Mouse (Mus musculus) CH12.LX (cell line): ENCODE measurements around the gene Pde11a. TPM values are rescaled to one million over a fixed set of nuclear protein-coding genes. Genes with fewer than 3 reads are reported as not detected.

Experiments
- DNase-seq: peaks from one replicate; pipeline ENCODE4 v3.0.0-alpha.2; 2013; ENCODE audit errors: extremely low read depth
- H3K27ac ChIP-seq: 2 replicates; pipeline ENCODE4 v1.5.1; 2012; ENCODE audit warnings: low read depth, mild to moderate bottlenecking, control low read depth, moderate library complexity; ENCODE audit not compliant: insufficient read depth
- H3K27me3 ChIP-seq: replicated peaks from 2 replicates; pipeline ENCODE3; 2012; ENCODE audit warnings: inconsistent platforms
- H3K36me3 ChIP-seq, 2 experiments: replicated peaks in 1 of 2; 2 replicates each; pipeline versions ENCODE3 to v1.6.1; 2012; ENCODE audit warnings: inconsistent platforms in 1 of 2, low read length in 1 of 2, mild to moderate bottlenecking in 1 of 2, mixed read lengths in 1 of 2, moderate library complexity in 1 of 2; ENCODE audit not compliant: control insufficient read depth in 1 of 2, insufficient read depth in 1 of 2
- H3K4me1 ChIP-seq, 2 experiments: 2 replicates each; pipeline ENCODE4 v1.6.1; 2012; ENCODE audit warnings: inconsistent platforms in 1 of 2, moderate library complexity in 1 of 2; ENCODE audit not compliant: insufficient read depth in 2 of 2, control insufficient read depth in 1 of 2
- H3K4me2 ChIP-seq: 2 replicates; pipeline ENCODE4 v1.6.1; 2012; ENCODE audit warnings: low read depth, mild to moderate bottlenecking, control low read depth; ENCODE audit not compliant: poor library complexity, insufficient read depth, severe bottlenecking
- H3K4me3 ChIP-seq, 3 experiments: fragments of 150-350 bp in 1 of 3; sonication (generic) in 1 of 3; replicated peaks in 1 of 3; 2 replicates each; pipeline versions ENCODE3 to v1.5.1; 2011 to 2012; ENCODE audit warnings: low read depth in 2 of 3, low read length in 2 of 3, mild to moderate bottlenecking in 2 of 3, moderate library complexity in 2 of 3, control low read depth in 1 of 3, improper control_type of control experiment in 1 of 3, inconsistent platforms in 1 of 3, mixed read lengths in 1 of 3; ENCODE audit not compliant: poor library complexity in 1 of 3
- H3K79me2 ChIP-seq: replicated peaks from 2 replicates; pipeline ENCODE4 v1.6.1; 2012; ENCODE audit warnings: mild to moderate bottlenecking, moderate library complexity; ENCODE audit not compliant: control insufficient read depth, poor library complexity, insufficient read depth, severe bottlenecking; ENCODE audit errors: extremely low read depth
- H3K9ac ChIP-seq: 2 replicates; pipeline ENCODE4 v1.6.1; 2012; ENCODE audit warnings: low read depth, mild to moderate bottlenecking, control low read depth, moderate library complexity; ENCODE audit not compliant: insufficient read depth
- H3K9me3 ChIP-seq: replicated peaks from 2 replicates; pipeline ENCODE3; 2012; ENCODE audit warnings: low read length, inconsistent platforms, mixed read lengths
- BHLHE40 ChIP-seq: IDR thresholded peaks from 2 replicates; pipeline ENCODE4 v1.6.1; 2011; ENCODE audit warnings: mild to moderate bottlenecking, low read depth, low read length, improper control_type of control experiment
- CHD1 ChIP-seq: IDR thresholded peaks from 2 replicates; pipeline ENCODE4 v1.6.1; 2012; ENCODE audit warnings: low read depth, low read length, improper control_type of control experiment, inconsistent platforms
- CHD2 ChIP-seq: IDR thresholded peaks from 2 replicates; pipeline ENCODE4 v1.6.1; 2011; ENCODE audit warnings: low read length, improper control_type of control experiment
- CTCF ChIP-seq, 2 experiments: IDR thresholded peaks in 1 of 2; conservative IDR thresholded peaks in 1 of 2; 2 replicates each; pipeline ENCODE4 v1.5.1; 2011 to 2012; ENCODE audit warnings: low read depth in 2 of 2, low read length in 2 of 2, improper control_type of control experiment in 1 of 2, inconsistent platforms in 1 of 2, mild to moderate bottlenecking in 1 of 2, moderate library complexity in 1 of 2
- E2F4 ChIP-seq: IDR thresholded peaks from 2 replicates; pipeline ENCODE4 v1.6.1; 2011; ENCODE audit warnings: low read depth, low read length, improper control_type of control experiment; ENCODE audit not compliant: insufficient replicate concordance
- ELF1 ChIP-seq: IDR thresholded peaks from 2 replicates; pipeline ENCODE4 v1.6.1; 2014; ENCODE audit warnings: low read depth, mild to moderate bottlenecking, inconsistent platforms, low read length, improper control_type of control experiment
- EP300 ChIP-seq: IDR thresholded peaks from 2 replicates; pipeline ENCODE4 v1.6.1; 2011; ENCODE audit warnings: low read length, improper control_type of control experiment
- ETS1 ChIP-seq: conservative IDR thresholded peaks from 2 replicates; pipeline ENCODE4 v1.6.1; 2012; ENCODE audit warnings: low read depth, mild to moderate bottlenecking, inconsistent platforms, low read length, improper control_type of control experiment, moderate library complexity
- GABPA ChIP-seq: IDR thresholded peaks from 2 replicates; pipeline ENCODE4 v1.6.1; 2012; ENCODE audit warnings: low read depth, low read length, improper control_type of control experiment, inconsistent platforms; ENCODE audit not compliant: insufficient replicate concordance
- HCFC1 ChIP-seq: IDR thresholded peaks from 2 replicates; pipeline ENCODE4 v1.6.1; 2012; ENCODE audit warnings: low read depth, mild to moderate bottlenecking, inconsistent platforms, low read length, improper control_type of control experiment
- IRF4 ChIP-seq: IDR thresholded peaks from 2 replicates; pipeline ENCODE4 v1.6.1; 2014; ENCODE audit warnings: low read depth, mild to moderate bottlenecking, inconsistent platforms, low read length, improper control_type of control experiment
- JUN ChIP-seq: IDR thresholded peaks from 2 replicates; pipeline ENCODE4 v1.6.1; 2011; ENCODE audit warnings: low read depth, mild to moderate bottlenecking, low read length, improper control_type of control experiment, moderate library complexity; ENCODE audit not compliant: insufficient read depth
- JUND ChIP-seq: conservative IDR thresholded peaks from 2 replicates; pipeline ENCODE4 v1.6.1; 2011; ENCODE audit warnings: low read depth, low read length, improper control_type of control experiment
- KAT2A ChIP-seq: IDR thresholded peaks from 2 replicates; pipeline ENCODE4 v1.6.1; 2012; ENCODE audit warnings: low read length, improper control_type of control experiment, inconsistent platforms; ENCODE audit not compliant: insufficient replicate concordance
- MAFK ChIP-seq: IDR thresholded peaks from 2 replicates; pipeline ENCODE4 v1.6.1; 2011; ENCODE audit warnings: low read length, improper control_type of control experiment; ENCODE audit not compliant: insufficient replicate concordance
- MAX ChIP-seq: IDR thresholded peaks from 2 replicates; pipeline ENCODE4 v1.6.1; 2011; ENCODE audit warnings: low read length, improper control_type of control experiment
- MAZ ChIP-seq: IDR thresholded peaks from 2 replicates; pipeline ENCODE4 v1.6.1; 2012; ENCODE audit warnings: low read depth, mild to moderate bottlenecking, inconsistent platforms, low read length, improper control_type of control experiment, moderate library complexity
- MEF2A ChIP-seq: IDR thresholded peaks from 2 replicates; pipeline ENCODE4 v1.6.1; 2014; ENCODE audit warnings: low read depth, mild to moderate bottlenecking, inconsistent platforms, low read length, improper control_type of control experiment, borderline replicate concordance
- MXI1 ChIP-seq: IDR thresholded peaks from 2 replicates; pipeline ENCODE4 v1.6.1; 2011; ENCODE audit warnings: mild to moderate bottlenecking, low read depth, low read length, improper control_type of control experiment
- MYC ChIP-seq: IDR thresholded peaks from 2 replicates; pipeline ENCODE4 v1.6.1; 2011; ENCODE audit warnings: low read depth, mild to moderate bottlenecking, improper control_type of control experiment, low read length
- NELFE ChIP-seq: IDR thresholded peaks from 2 replicates; pipeline ENCODE4 v1.6.1; 2011; ENCODE audit warnings: low read depth, low read length, improper control_type of control experiment
- NRF1 ChIP-seq: IDR thresholded peaks from 2 replicates; pipeline ENCODE4 v1.6.1; 2014; ENCODE audit warnings: low read depth, mild to moderate bottlenecking, inconsistent platforms, low read length, improper control_type of control experiment, moderate library complexity
- PAX5 ChIP-seq: IDR thresholded peaks from 2 replicates; pipeline ENCODE4 v1.6.1; 2012; ENCODE audit warnings: low read length, inconsistent platforms, mixed read lengths
- POLR2A ChIP-seq: IDR thresholded peaks from 2 replicates; pipeline ENCODE4 v1.6.1; 2011; ENCODE audit warnings: low read depth, mild to moderate bottlenecking, improper control_type of control experiment, low read length
- POLR2AphosphoS2 ChIP-seq: IDR thresholded peaks from 2 replicates; pipeline ENCODE4 v1.6.1; 2011; ENCODE audit warnings: low read depth, low read length, improper control_type of control experiment
- RAD21 ChIP-seq: IDR thresholded peaks from 2 replicates; pipeline ENCODE4 v1.6.1; 2011; ENCODE audit warnings: low read depth, mild to moderate bottlenecking, low read length, improper control_type of control experiment, moderate library complexity
- RCOR1 ChIP-seq: conservative IDR thresholded peaks from 2 replicates; pipeline ENCODE4 v1.6.1; 2012; ENCODE audit warnings: low read depth, mild to moderate bottlenecking, inconsistent platforms, low read length, improper control_type of control experiment
- SIN3A ChIP-seq: IDR thresholded peaks from 2 replicates; pipeline ENCODE4 v1.6.1; 2012; ENCODE audit warnings: low read length, improper control_type of control experiment, inconsistent platforms
- SMC3 ChIP-seq: IDR thresholded peaks from 2 replicates; pipeline ENCODE4 v1.6.1; 2011; ENCODE audit warnings: low read depth, low read length, improper control_type of control experiment
- TBP ChIP-seq: conservative IDR thresholded peaks from 2 replicates; pipeline ENCODE4 v1.6.1; 2011; ENCODE audit warnings: low read depth, low read length, improper control_type of control experiment
- TCF12 ChIP-seq: IDR thresholded peaks from 2 replicates; pipeline ENCODE4 v1.6.1; 2014; ENCODE audit warnings: low read depth, mild to moderate bottlenecking, inconsistent platforms, low read length, improper control_type of control experiment
- UBTF ChIP-seq: IDR thresholded peaks from 2 replicates; pipeline ENCODE4 v1.6.1; 2012; ENCODE audit warnings: low read depth, mild to moderate bottlenecking, inconsistent platforms, low read length, improper control_type of control experiment, moderate library complexity
- USF1 ChIP-seq: IDR thresholded peaks from 2 replicates; pipeline ENCODE4 v1.6.1; 2014; ENCODE audit warnings: low read depth, mild to moderate bottlenecking, inconsistent platforms, low read length, improper control_type of control experiment
- USF2 ChIP-seq: conservative IDR thresholded peaks from 2 replicates; pipeline ENCODE4 v1.6.1; 2011; ENCODE audit warnings: low read depth, low read length, improper control_type of control experiment
- ZC3H11A ChIP-seq: IDR thresholded peaks from 2 replicates; pipeline ENCODE4 v1.6.1; 2012; ENCODE audit warnings: low read depth, mild to moderate bottlenecking, inconsistent platforms, low read length, improper control_type of control experiment
- ZKSCAN1 ChIP-seq: IDR thresholded peaks from 2 replicates; pipeline ENCODE4 v1.6.1; 2012; ENCODE audit warnings: low read depth, inconsistent platforms, low read length, improper control_type of control experiment, borderline replicate concordance
- ZMIZ1 ChIP-seq: IDR thresholded peaks from 2 replicates; pipeline ENCODE4 v1.6.1; 2012; ENCODE audit warnings: low read depth, mild to moderate bottlenecking, inconsistent platforms, low read length, improper control_type of control experiment
- ZNF384 ChIP-seq: IDR thresholded peaks from 2 replicates; pipeline ENCODE4 v1.6.1; 2012; ENCODE audit warnings: low read depth, low read length, improper control_type of control experiment, inconsistent platforms
- dilution Hi-C: fragments of 300-500 bp; cut with MboI; formaldehyde crosslinking; loops from 2 replicates; pipeline ENCODE4 v1.14.3; 2020; ENCODE audit warnings: low sequenced_read_pairs; ENCODE audit not compliant: extremely low pct_unique_long_range_greater_than_20kb, extremely low pct_ligation_motif_present
- in situ Hi-C: fragments of 300-500 bp; cut with MboI; formaldehyde crosslinking; loops from 3 replicates; pipeline ENCODE4 v1.14.3; 2019; ENCODE audit warnings: low sequenced_read_pairs, low pct_ligation_motif_present, low pct_unique_long_range_greater_than_20kb, mixed read lengths
- polyA plus RNA-seq: library from polyadenylated mRNA; unstranded; fragments of >175 nt; gene quantifications from 2 replicates; pipeline ENCODE4 v1.2.1, GENCODE M21; 2012; ENCODE audit warnings: low read depth; ENCODE audit not compliant: insufficient read length
- total RNA-seq, 2 experiments: library from RNA; depleted of rRNA; stranded (reverse); fragments of 300-350 nt in 1 of 2; fragments of >200 nt in 1 of 2; gene quantifications; 2 replicates each; pipeline ENCODE4 v1.2.3; 2012 to 2014

The Pde11a gene
- total and polyA plus RNA-seq, 3 experiments: 0.14 to 0.38 (median 0.21) TPM

- H3K4me2 ChIP-seq: peak overlapping the region; percentile 87
- TF ChIP-seq IRF4: peak; percentile 26; the same call in 1 of the 2 replicates
- TF ChIP-seq PAX5: no peak
- no peak for TF ChIP-seq ELF1
- TF ChIP-seq TCF12: 0 out of 2 replicates have a peak, but pooled peaks have one; percentile 27
- no peak for TF ChIP-seq POLR2AphosphoS2
- no peak for TF ChIP-seq POLR2A
- no peak for TF ChIP-seq CHD1
- TF ChIP-seq ZKSCAN1: no peak
- TF ChIP-seq SIN3A: peak; percentile 71; the same call in 1 of the 2 replicates
- no peak for TF ChIP-seq JUN
- no peak for TF ChIP-seq ETS1
- no peak for TF ChIP-seq CHD2
- TF ChIP-seq MAX: peak; percentile 58; the same call in 1 of the 2 replicates
- 0 out of 2 replicates have a peak, but pooled peaks have one; percentile 25 for TF ChIP-seq JUND
- TF ChIP-seq EP300: peak; percentile 38; the same call in 1 of the 2 replicates
- TF ChIP-seq HCFC1: no peak
- no peak for TF ChIP-seq E2F4
- TF ChIP-seq BHLHE40: peak; percentile 35; the same call in 1 of the 2 replicates
- peak; percentile 38; the same call in 1 of the 2 replicates for TF ChIP-seq ZNF384
- TF ChIP-seq KAT2A: no peak
- no peak for TF ChIP-seq USF1
- no peak for TF ChIP-seq ZC3H11A
- TF ChIP-seq GABPA: no peak
- 0 out of 2 replicates have a peak, but pooled peaks have one; percentile 49 for TF ChIP-seq MXI1
- peak; percentile 33; the same call in 1 of the 2 replicates for TF ChIP-seq MEF2A
- TF ChIP-seq ZMIZ1: peak; percentile 40; the same call in 1 of the 2 replicates
- 0 out of 2 replicates have a peak, but pooled peaks have one; percentile 36 for TF ChIP-seq MAFK
- TF ChIP-seq MAZ: no peak
- peak; percentile 34 to 89; a peak in 3 of 4 replicates for TF ChIP-seq CTCF (conservative IDR thresholded peaks at IDR 0.05 in 1 of 2, IDR thresholded peaks at IDR 0.05 in 1 of 2; ENCODE audit: low read depth in 2 of 2, low read length in 2 of 2)
- TF ChIP-seq MYC: peak; percentile 57; the same call in 1 of the 2 replicates
- no peak for TF ChIP-seq TBP
- TF ChIP-seq RAD21: peak; percentile 87
- no peak for TF ChIP-seq UBTF
- no peak for TF ChIP-seq USF2
- no peak for TF ChIP-seq RCOR1
- peak; percentile 84 for TF ChIP-seq SMC3
- peak; percentile 38; the same call in 1 of the 2 replicates for TF ChIP-seq NELFE
- no peak for TF ChIP-seq NRF1
- TF ChIP-seq, all 38 proteins: peak for 17
- in situ Hi-C loops: loop anchor here (10.0 kb wide), 1 partner anchor 180 kb away; no protein-coding TSS in a partner anchor
- H3K4me1 ChIP-seq: peaks cover 0 to 12% of the 10 kb centered on the region in 2 experiments; a peak in 2 of 4 replicates
- DNase-seq: peak; percentile 82
- H3K27me3 ChIP-seq: no peaks in the 10 kb centered on the region
- peak overlapping the region; percentile 10; the same call in 1 of the 2 replicates for H3K9ac ChIP-seq
- no peaks in the 10 kb centered on the region for H3K9me3 ChIP-seq
- H3K27ac ChIP-seq: no peak overlapping the region
- peak overlapping the region; percentile 21 to 32 (median 30) for H3K4me3 ChIP-seq
- no peaks in the 10 kb centered on the region for H3K79me2 ChIP-seq
- dilution Hi-C loops: no loop called here
- no peaks in the 10 kb centered on the region for H3K36me3 ChIP-seq
Observed at GRCm38 (mm10) chr2:75964972-75965371, 373.6 kb downstream of the Pde11a start.
